Mouse (Mus musculus): ENCODE measurements around the gene Gm43518.

Gene Gm43518

DNA sequence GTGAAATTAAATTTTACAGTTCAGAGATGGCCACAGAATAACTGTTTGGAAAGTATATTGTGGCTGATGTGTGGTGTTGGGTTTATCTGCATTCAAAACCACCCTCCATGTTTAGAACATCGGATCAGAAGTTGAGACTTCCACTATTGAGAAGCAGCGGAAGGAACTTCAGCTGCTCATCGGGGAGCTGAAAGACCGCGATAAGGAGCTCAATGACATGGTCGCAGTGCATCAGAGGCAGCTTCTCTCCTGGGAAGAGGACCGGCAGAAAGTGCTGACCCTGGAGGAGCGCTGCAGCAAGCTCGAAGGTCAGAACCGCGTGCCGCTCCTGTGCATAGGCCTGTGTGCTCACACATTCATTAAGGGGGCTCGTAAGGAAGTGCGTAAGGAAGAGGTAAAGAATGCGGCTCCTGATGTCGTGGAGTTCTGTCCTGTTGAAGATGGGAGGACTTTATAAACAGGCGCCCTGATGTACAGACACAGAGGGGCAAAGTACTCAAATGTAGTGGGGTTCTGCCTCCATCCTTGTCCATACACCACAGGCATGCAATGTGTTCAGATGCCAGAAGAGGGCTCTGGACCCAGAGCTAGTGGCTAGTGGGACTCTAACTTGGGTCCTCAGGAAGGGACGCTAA is 6.9 kb downstream of the Gm43518 start:
- no peak for DNase-seq (ENCODE audit: low read depth)

DNA sequence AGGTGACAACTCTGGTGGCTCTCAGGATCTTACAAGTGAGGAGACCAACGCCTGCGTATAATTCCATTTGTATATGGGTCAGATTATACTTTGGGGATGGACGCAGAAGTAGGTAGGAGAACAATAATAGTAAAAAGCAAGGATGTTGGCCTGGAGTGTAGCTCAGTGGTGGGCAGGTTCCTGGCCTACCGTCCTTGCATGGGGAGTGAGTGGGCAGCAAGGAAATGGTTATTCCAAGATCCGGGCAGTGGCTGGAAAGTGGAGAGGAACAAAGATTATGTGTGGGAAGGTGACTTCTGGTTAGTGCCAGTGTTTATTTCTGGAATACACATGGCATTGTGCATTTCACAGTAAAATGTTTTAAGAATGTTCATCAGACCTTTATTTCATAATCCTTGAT is 8.7 kb downstream of the Gm43518 start:
- DNase-seq (ENCODE audit: low read depth), result no peak

DNA sequence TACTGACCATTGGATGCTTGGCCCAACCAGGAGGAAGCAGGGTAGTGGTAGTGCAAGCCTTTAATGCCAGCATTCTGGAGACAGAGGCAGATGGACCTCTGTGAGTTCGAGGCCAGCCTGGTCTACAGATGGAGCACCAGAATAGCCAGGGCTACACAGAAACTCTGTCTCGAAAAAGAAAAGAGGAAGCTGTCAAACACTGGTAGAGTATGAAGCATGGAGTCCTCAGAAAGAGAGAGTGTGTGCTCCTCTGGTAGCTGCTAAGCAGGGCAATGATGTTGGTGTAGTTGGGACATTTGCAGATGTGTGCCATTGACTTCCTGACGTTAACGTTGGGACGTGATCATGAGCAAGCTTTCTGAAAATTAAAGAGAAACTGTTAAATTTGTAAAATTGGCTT is 11.3 kb downstream of the Gm43518 start:
- no peak for DNase-seq (ENCODE audit: low read depth)

DNA sequence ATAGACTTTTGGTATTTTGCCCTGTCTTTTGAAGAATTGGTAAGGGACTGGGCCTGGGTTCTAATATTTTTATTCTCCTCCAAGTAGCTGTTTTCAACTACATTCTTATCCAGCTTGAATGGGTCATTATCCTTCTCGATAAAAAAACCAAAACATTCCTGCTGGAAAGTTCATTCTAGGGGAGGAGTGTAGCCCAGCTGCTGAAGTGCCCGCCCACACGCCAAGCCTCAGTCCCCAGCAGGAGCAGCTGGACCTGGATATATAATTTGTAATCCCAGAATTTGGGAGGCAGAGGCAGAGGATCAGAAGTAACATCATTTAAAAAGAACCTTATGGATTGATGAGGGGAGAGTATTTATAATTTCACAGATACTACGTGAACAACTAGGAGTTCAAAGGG is 19.3 kb downstream of the Gm43518 start:
- DNase-seq (ENCODE audit: low read depth), result no peak

DNA sequence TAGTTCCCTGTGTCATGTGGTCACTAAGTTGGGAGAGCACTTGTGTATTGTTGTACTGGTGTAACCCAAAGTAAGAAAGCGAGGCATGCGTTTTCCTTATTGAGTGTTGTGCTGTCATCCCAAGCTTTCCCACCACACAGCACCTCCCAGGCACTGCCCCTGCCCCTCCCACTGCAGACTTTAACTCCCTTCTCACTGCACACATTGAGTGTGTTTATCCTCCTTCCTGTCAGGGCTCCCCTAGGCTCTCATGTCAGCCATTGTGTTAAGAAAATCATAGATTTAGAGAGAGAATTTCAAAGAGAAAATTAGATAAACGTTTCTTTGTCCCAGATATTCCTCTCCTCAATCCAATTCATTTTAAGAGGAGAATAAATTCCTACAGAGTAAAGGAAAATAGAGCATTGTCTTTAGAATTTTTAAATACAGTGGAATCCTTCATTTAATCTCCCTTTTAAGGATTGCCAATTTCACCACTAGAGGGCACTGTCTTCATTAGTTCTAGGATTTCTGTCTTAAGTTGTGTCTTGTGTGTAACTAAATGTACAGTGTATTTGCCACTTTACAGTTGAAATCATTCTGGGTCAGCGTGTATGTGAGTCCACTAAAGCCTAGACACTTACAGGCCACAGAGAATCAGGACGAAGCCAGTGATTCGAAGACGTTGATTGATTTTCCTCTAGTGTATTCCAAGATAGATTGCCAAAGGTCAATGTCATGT is 20.0 kb downstream of the Gm43518 start:
- DNase-seq (ENCODE audit: low read depth), result peak; percentile 83

DNA sequence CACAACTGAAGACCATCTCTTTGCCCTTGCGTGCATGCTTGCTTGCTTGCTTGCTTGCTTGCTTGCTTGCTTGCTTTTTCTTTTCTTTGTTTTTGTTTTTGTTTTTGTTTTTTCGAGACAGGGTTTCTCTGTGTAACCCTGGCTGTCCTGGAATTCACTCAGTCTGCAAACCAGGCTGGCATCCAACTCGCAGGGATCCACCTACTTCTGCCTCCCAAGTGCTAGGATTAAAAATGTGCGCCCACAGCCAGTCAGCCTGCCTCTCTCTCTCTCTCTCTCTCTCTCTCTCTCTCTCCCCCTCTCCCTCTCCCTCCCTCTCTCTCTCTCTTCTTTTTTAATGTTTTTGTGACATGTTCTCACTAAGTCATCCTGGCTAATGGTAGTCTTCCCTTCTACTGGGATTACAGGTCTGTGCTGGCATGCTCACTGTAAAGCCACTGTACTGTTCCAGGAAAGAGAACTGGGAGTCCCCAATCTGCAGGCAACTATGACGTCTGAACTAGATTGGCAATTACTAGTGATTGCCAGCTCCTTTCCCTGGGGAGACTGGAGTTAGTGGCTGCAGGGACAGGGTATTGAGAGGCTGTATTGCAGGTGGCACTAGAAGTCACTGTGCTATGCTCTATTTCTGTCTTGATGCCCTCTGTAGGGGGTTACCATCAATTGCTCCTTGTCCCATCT is 25.3 kb downstream of the Gm43518 start:
- no peak for DNase-seq (ENCODE audit: low read depth)

DNA sequence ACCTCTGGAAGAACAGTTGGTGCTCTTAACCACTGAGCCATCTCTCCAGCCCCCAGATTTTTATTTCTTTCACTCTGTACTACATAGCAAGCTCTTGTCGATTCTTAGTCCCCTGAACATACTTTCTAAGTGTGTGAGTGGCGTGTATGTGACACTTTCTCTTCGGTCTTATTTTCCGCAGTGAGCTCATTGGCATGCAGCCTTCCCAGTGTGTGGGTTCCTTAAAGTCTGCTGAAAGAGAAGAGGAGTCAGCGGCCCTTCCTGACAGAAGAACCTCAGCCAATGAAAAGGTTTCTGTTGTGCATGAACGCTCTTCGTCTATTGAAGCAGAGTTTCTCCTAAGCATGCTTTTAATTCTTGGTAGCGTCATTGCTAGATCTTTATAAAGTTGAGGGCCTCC is 30.0 kb downstream of the Gm43518 start:
- DNase-seq (ENCODE audit: low read depth), result no peak

DNA sequence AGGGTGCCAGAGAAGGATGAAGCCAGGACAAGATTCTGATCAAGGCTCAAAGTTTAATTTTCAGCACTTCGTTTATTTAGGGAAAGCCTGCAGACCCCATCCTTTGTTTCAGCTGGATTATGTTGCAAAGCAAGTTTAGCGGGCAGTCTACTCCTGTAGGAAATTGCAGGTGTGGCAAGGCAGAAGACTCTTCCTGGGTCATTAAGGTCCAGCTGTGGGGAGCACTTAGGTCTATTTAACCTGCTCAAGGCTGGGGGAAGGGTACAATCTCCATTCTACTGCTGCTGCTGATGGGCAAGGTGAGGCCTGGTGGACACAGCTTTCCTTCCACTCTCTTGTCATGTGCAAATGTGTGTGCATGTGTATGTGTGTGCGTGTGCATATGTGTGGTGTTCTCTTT is 31.8 kb downstream of the Gm43518 start:
- DNase-seq (ENCODE audit: low read depth), result no peak

DNA sequence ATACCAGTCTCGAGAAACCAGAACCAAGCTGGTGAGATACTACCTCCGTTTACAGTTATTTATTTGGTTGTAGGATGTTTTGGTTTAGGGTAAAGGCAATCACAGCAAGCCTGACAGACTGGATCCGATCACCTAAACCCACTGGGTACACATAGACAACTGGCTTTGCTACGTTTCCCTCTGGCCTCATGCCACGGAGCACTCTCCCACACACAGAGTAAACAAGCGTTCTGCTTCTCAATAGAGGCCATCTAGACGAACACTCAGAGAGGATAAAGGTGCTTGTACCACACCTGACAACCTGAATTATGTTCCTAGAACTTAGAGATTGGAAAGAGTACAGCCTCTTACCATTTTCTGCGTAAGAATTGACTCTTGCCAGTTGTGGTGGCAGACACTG is 32.9 kb downstream of the Gm43518 start:
- DNase-seq (ENCODE audit: low read depth), result no peak

DNA sequence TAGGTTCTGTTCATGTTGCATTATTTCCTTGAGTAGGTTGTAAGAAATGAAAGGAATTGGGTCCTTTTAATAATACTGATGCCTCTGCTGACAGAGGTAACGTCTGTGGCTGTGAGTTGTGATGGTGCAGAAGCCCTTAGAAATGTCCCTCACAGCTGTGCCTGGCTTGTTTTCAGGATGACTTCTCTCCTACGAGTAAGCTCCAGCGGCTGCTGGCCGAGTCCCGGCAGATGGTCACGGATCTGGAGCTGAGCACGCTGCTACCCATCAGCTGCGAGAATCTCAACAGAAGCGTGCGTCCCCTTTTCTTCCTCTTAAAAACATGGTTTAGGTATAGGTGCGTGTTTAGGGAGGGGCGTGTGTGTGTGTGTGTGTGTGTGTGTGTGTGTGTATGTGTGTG is 33.8 kb downstream of the Gm43518 start:
- DNase-seq (ENCODE audit: low read depth), result no peak

DNA sequence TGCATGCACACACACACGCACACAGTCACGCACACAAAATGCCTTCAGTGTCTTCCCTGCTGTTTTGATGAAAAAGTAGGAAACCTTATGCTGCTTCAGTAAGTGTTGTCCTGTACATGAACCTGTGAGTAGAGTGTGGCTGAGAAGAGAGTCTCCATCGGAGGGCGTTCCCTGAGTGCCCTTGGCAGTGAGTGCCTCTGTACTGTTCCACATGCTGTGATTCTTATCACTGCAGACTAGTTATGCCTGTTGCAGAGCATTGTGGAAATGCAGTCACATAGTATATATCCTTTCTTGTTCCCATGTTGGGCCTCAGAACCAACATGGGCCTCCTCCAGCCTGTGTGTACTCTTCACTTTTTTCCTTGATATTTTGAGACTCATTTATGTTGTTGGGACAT is 37.0 kb downstream of the Gm43518 start:
- no peak for DNase-seq (ENCODE audit: low read depth)

DNA sequence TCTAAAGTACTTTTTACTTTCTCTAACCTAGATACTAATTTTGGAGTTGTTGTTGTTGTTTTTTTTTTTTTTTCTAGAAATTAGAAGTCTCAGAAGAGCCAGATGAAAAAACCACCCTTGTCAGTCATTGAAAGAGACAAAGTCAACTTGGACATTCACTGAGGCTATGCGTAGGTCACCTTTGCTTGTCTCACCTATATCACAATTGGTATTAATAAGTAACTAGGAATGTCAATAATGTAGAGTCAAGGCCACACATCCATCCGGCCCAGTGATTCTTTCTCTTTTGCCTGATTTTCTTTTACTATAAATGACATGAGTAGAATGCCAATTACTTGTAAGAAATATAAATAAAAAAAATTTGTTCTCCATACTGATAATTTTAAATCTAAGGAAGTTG is 39.5 kb downstream of the Gm43518 start:
- DNase-seq (ENCODE audit: low read depth), result no peak

DNA sequence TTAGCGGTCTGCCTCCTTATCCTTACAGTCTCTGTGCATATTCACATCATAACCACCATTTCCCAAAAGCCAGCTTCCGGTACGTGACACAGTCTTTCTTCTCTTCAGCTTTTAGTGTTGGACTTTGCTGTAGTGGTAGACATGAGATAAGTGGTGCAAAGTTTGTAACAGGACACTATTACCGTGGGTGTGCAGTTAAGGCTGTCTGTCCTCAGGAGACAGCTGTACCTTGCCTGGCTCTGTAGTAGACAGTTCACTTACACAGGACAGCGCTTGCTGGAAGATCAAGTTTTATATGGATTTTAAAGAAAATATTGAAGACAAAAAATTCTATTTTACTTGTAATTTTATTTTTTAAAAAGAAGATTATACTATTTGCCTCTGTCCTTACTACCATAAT is 41.2 kb downstream of the Gm43518 start:
- no peak for DNase-seq (ENCODE audit: low read depth)

DNA sequence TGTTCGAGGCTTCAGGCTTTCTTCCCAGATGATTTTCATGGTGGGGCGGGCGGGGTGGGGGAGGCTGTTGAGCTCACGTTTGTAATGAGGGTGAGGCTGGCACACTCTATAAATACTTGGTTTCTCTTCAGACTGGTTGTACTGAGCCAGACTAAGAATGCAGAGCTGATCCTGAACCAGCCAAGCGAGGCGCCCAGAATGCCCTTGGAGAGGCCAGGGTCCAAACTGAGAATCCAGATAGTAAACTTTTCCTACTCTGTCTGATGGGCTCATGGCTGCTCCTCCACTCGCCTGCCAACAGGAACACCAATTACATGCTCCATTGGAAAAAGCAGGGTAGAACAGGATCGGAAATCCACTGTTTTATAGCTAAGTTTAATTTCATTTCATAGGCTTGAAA is 42.0 kb downstream of the Gm43518 start:
- DNase-seq (ENCODE audit: low read depth), result no peak

DNA sequence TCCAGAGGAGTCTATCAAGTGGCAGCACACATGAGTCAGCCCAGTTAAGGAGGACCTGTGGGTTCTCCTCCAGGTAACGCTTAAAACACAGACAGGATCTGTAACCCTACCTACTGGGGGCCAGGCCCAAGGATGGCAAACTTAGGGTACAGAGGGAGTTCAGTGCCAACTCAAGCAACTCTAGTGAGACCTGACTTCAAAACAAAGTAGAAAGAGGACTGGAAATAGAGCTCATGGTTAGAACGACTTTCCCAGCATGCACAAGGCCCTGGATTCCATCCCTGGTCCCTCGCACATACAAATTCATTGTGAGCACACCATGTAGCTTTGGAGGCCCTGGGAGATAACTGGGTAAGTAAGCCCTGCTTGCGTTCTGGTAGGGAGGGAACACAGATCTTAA is 43.4 kb downstream of the Gm43518 start:
- DNase-seq (ENCODE audit: low read depth), result no peak

DNA sequence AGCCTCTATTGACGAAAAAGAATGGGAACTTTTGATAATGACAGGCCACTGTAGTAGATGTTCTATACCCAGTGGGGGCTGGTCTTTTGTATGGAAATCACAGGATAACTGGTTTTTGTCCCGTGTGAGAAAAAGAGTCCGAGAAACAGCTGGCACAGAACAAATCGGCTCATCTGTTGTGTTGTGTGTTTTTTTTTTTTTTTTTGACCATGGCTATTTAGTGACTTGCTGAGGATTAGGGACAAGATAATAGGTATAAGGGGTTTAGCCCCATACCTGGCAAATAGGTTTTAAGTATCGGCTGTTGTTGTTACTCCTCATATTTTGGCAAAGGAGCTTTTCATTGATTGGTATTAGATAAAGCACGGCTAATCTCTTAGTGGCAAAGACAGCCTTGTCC is 45.2 kb downstream of the Gm43518 start:
- DNase-seq (ENCODE audit: low read depth), result no peak

DNA sequence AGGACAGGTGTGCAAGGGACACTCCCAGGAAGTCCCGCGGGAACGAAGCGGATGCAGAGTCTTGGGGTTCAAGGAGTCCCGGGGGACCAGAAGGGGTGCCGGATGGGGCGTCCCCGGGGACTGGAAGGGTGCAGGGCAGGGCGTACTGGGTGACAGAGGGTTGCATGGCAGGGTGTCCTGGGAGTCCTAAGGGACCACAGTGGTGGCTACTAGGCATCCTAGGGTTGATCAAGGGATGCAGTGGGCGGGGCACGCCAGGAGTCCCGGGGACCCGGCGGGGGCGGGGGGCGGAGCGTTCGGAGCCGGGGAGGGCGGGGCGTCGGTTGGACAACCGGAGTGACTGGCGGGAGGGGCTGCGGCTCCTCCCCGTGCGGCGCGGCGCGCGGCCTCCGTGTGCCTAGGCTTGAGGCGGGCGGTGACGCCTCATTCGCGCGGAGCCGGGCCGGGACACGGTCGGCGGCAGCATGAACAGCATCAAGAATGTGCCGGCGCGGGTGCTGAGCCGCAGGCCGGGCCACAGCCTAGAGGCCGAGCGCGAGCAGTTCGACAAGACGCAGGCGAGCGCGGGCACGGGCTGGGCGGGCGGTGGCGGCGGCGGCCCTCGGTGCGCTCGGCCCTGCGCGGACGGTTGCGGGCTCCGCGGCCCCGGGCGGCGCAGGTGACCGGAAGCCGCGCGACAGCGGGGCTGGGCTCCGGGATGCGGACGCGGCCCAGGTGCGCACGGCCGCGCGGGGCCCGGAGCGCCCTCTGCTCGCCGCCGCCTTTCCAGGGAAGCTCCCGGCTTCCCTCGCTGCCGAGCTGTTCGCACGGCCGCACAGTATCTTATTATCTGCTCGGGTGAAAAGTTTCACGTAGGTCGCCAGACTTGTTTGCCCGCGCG is 46.3 kb downstream of the Gm43518 start, which contains the start of gene Hip1r:
TSS of gene Hip1r (plus strand) at position 330 of the 880 bp plus-strand sequence.
- DNase-seq (ENCODE audit: low read depth), result peak; percentile 60

DNA sequence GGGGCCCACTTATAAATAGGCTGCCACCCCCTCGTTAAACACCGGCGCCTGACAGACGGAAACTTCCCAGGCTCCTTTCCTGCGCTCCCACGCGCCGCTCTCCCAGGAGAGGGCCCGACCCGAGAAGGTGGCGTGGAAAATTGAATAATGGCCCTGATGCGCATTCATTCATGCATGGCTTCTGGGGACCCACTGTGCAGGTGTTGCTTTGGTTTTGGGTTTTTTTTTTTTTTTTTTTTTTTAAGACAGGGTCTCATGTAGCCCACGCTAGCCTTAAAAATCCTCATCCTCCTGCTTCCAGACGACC is 46.9 kb downstream of the Gm43518 start:
- peak; percentile 41 for DNase-seq (ENCODE audit: low read depth)

DNA sequence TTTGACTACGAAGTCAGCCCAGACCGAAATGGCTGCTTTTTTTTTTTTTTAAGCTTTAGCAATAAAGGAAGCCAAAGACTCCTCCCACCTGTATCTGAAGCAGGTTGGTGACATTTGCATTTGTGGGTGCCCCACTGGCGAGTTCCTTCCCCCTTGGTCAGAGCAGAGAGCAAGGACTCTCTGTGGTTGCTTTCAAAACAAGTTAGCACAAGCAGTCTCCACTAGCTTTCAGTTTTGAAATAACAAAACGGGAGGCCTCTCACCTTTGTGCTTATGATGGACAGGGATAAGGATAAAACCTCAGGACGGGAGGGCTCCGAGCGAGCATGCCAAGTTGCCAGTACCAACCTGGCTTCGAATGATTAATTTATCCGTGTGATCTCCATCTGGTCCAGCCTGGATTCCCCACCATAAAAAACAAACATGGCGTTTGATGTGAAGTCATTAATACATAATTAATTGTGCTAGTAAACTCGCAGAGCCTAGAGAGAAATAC is 47.4 kb downstream of the Gm43518 start:
- peak; percentile 61 for DNase-seq (ENCODE audit: low read depth)

DNA sequence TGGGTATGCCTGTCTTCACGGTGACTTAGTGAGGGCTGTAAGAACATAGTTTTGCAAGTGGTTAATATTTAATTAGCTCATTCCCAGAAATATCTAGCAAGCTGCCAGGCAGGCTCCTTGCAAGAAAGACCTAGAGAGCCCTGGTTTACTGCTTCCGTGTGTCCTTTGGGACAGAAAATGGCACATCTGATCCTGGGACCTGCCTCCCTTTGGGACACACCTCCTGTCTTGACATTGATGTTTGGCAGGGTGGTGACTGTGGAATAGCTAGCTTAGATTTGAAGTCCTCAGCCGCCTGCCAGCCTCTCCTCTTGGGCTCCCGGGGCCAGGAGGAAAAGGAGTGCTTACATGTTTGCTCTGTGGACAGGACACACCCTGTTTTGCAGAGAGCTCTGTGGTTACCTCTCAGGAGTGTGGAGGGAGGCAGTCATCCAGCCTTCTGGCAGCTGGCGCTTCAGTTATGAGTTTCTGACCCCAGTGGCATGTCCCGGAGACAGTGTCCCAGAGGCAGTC is 48.5 kb downstream of the Gm43518 start:
- peak; percentile 25 for DNase-seq (ENCODE audit: low read depth)

DNA sequence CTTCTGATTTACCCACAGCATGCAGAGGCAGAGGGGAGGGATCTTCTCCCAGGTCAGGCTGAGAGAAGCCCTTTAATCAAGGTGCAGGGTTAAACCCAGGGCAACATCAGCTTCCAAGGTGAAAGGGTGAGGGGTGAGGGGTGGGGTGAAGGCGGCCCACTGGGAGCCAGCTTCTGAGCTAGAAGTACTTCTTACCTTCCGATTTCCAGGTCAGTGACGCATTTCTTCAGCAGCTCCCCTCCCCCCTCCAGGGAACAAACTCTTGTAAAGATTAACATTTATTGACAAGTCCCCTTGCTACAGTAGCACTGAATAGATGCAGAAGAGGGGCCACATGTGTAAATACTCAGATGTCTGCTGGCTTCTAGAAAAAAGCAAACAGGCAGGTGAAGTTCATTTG is 50.0 kb downstream of the Gm43518 start:
- no peak for DNase-seq (ENCODE audit: low read depth)

DNA sequence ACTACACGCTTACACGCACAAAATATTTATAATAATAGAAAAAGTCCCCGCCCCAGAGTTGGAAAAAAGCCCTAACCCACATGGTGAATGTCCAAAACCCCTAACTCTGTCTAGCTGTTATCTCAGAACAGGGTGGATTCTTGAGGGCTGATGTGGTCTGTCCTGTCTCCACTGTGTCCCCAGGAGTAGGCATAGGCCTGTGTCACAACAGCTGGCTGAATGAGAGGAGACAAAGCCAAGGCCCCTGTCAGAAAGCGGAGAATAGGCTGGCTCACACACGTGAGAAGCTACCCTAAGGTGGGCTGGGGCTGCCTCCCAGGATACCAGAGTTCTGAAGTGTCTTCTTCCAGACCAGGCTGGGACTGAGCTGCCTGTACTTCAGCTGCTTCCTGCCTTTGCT is 50.9 kb downstream of the Gm43518 start:
- no peak for DNase-seq (ENCODE audit: low read depth)
